Mouse (Mus musculus) forebrain, embryonic 14.5 days (tissue): ENCODE measurements at regions not wholly inside any gene's neighbourhood (a gene's known extent, or its start where the extent isn't known, plus 50 kb on each side); places are given as distances from the start of the nearest gene placed in this dataset.

ENCODE experiments used
- ATAC-seq: fragments of 200-750 bp; cut with Nextera tagmentation; 2 replicates; pipeline ENCODE4 v1.8.0; 2017; ENCODE audit warnings: mild to moderate bottlenecking, moderate library complexity
- DNase-seq: peaks from one replicate; pipeline ENCODE4 v3.0.0-alpha.2; 2015; ENCODE audit warnings: low spot score
- H3K27ac ChIP-seq: fragments of 300-500 bp; sonication (generic); 2 replicates; pipeline ENCODE4 v1.5.1; 2014; ENCODE audit warnings: low read depth, mild to moderate bottlenecking, control low read depth, low read length, moderate library complexity
- H3K27me3 ChIP-seq: fragments of 300-500 bp; sonication (generic); replicated peaks from 2 replicates; pipeline ENCODE4 v1.6.1; 2014; ENCODE audit warnings: low read length, control low read depth, mixed read lengths; ENCODE audit not compliant: control insufficient read depth, insufficient read depth
- H3K36me3 ChIP-seq: fragments of 300-500 bp; sonication (generic); 2 replicates; pipeline ENCODE4 v1.6.1; 2014; ENCODE audit warnings: low read length, control low read depth; ENCODE audit not compliant: control insufficient read depth, insufficient read depth
- H3K4me1 ChIP-seq: fragments of 300-500 bp; sonication (generic); 2 replicates; pipeline ENCODE4 v1.6.1; 2014; ENCODE audit warnings: antibody characterized with exemption, low read length, control low read depth; ENCODE audit not compliant: control insufficient read depth, insufficient read depth
- H3K4me2 ChIP-seq: fragments of 300-500 bp; sonication (generic); 2 replicates; pipeline ENCODE4 v1.6.1; 2014; ENCODE audit warnings: mild to moderate bottlenecking, control low read depth, low read length
- H3K4me3 ChIP-seq: fragments of 300-500 bp; sonication (generic); 2 replicates; pipeline ENCODE4 v1.5.1; 2014; ENCODE audit warnings: low read depth, low read length, control low read depth
- H3K9ac ChIP-seq: fragments of 300-500 bp; sonication (generic); 2 replicates; pipeline ENCODE4 v1.6.1; 2014; ENCODE audit warnings: mild to moderate bottlenecking, low read length, control low read depth, moderate library complexity
- H3K9me3 ChIP-seq: fragments of 300-500 bp; sonication (generic); replicated peaks from 2 replicates; pipeline ENCODE4 v1.6.1; 2016; ENCODE audit warnings: low read length, control low read depth, mixed read lengths; ENCODE audit not compliant: control insufficient read depth
- WGBS: fragments of 180-500 bp; shearing (Covaris S2); extraction: QIAGEN DNeasy Blood & Tissue Kit; methylation state at CpG from one replicate; pipeline ENCODE4 v1.1.7; 2014; 5-methylcytosine and 5-hydroxymethylcytosine counted together

- no peak overlapping the region for H3K27ac ChIP-seq
- H3K9ac ChIP-seq, result no peak overlapping the region
- DNase-seq, result no peak
- ATAC-seq, result no peak
- H3K27me3 ChIP-seq, result no peaks in the 10 kb centered on the region
- no peaks in the 10 kb centered on the region for H3K36me3 ChIP-seq
- 89% methylated on average over 4 of the region's 4 CpGs for WGBS
- no peak overlapping the region for H3K4me2 ChIP-seq
- H3K4me3 ChIP-seq, result no peak overlapping the region
- H3K4me1 ChIP-seq, result peaks cover 6% of the 10 kb centered on the region
- H3K9me3 ChIP-seq, result no peaks in the 10 kb centered on the region
These were observed 1323.8 kb upstream of the A1bg start for GRCm38 (mm10) chr15:62246561-62247079.

- ATAC-seq, result no peak
- WGBS, result 88% methylated on average over 1 of the region's 1 CpGs
These were observed 1322.4 kb upstream of the A1bg start for GRCm38 (mm10) chr15:62245237-62245636.

GRCm38 (mm10) chr15:62244819-62245218, 1322.0 kb upstream of the A1bg start:
- Histone ChIP-seq H3K4me2 (no peak overlapping the region), H3K27me3 (no peaks in the 10 kb centered on the region), H3K9ac (no peak overlapping the region), H3K36me3 (no peaks in the 10 kb centered on the region), H3K4me1 (peaks cover 6% of the 10 kb centered on the region), H3K27ac (no peak overlapping the region), H3K9me3 (no peaks in the 10 kb centered on the region), H3K4me3 (no peak overlapping the region)
- no peak for ATAC-seq
- DNase-seq, result no peak
- 98% methylated on average over 3 of the region's 3 CpGs for WGBS

More at GRCm38 (mm10) chr15:62245237-62245636, 1322.4 kb upstream of the A1bg start:
- Histone ChIP-seq H3K9me3 (no peaks in the 10 kb centered on the region), H3K4me1 (peaks cover 6% of the 10 kb centered on the region), H3K27ac (no peak overlapping the region), H3K4me2 (no peak overlapping the region), H3K27me3 (no peaks in the 10 kb centered on the region), H3K4me3 (no peak overlapping the region), H3K9ac (no peak overlapping the region), H3K36me3 (no peaks in the 10 kb centered on the region)
- no peak for DNase-seq

GRCm38 (mm10) chr15:62240031-62240430, 1317.2 kb upstream of the A1bg start:
- Histone ChIP-seq H3K27ac (no peak overlapping the region), H3K27me3 (no peaks in the 10 kb centered on the region), H3K9ac (no peak overlapping the region), H3K4me2 (no peak overlapping the region), H3K4me1 (no peaks in the 10 kb centered on the region), H3K36me3 (no peaks in the 10 kb centered on the region), H3K4me3 (no peak overlapping the region), H3K9me3 (no peaks in the 10 kb centered on the region)
- DNase-seq, result no peak
- 94% methylated on average over 3 of the region's 3 CpGs for WGBS
- no peak for ATAC-seq

- Histone ChIP-seq H3K4me2 (no peak overlapping the region), H3K27me3 (no peaks in the 10 kb centered on the region), H3K4me1 (no peaks in the 10 kb centered on the region), H3K9me3 (no peaks in the 10 kb centered on the region), H3K36me3 (no peaks in the 10 kb centered on the region), H3K27ac (no peak overlapping the region), H3K9ac (no peak overlapping the region), H3K4me3 (no peak overlapping the region)
- WGBS, result 86% methylated on average over 5 of the region's 5 CpGs
- no peak for ATAC-seq
- no peak for DNase-seq
These were observed 1315.8 kb upstream of the A1bg start for GRCm38 (mm10) chr15:62238503-62239045.

GRCm38 (mm10) chr15:62236056-62236455, 1313.2 kb upstream of the A1bg start:
- Histone ChIP-seq H3K4me3 (no peak overlapping the region), H3K9ac (no peak overlapping the region), H3K4me2 (no peak overlapping the region), H3K9me3 (no peaks in the 10 kb centered on the region), H3K27ac (no peak overlapping the region), H3K36me3 (no peaks in the 10 kb centered on the region), H3K27me3 (no peaks in the 10 kb centered on the region), H3K4me1 (no peaks in the 10 kb centered on the region)
- ATAC-seq (no peak), DNase-seq (no peak)
- 56% methylated on average over 2 of the region's 2 CpGs for WGBS

- no peak overlapping the region for H3K4me2 ChIP-seq
- 98% methylated on average over 4 of the region's 4 CpGs for WGBS
These were observed 1311.5 kb upstream of the A1bg start for GRCm38 (mm10) chr15:62234182-62234760.

GRCm38 (mm10) chr15:62233154-62233553, 1310.3 kb upstream of the A1bg start:
- ATAC-seq (no peak), DNase-seq (no peak)
- Histone ChIP-seq H3K27me3 (no peaks in the 10 kb centered on the region), H3K4me1 (no peaks in the 10 kb centered on the region), H3K4me3 (no peak overlapping the region), H3K27ac (no peak overlapping the region), H3K4me2 (no peak overlapping the region), H3K36me3 (no peaks in the 10 kb centered on the region), H3K9ac (no peak overlapping the region), H3K9me3 (no peaks in the 10 kb centered on the region)
- WGBS, result 81% methylated on average over 8 of the region's 8 CpGs

More at GRCm38 (mm10) chr15:62234182-62234760, 1311.5 kb upstream of the A1bg start:
- ATAC-seq (no peak), DNase-seq (no peak)
- no peak overlapping the region for H3K27ac ChIP-seq
- H3K27me3 ChIP-seq, result no peaks in the 10 kb centered on the region
- no peak overlapping the region for H3K4me3 ChIP-seq
- no peaks in the 10 kb centered on the region for H3K4me1 ChIP-seq
- H3K9ac ChIP-seq, result no peak overlapping the region
- H3K9me3 ChIP-seq, result no peaks in the 10 kb centered on the region
- H3K36me3 ChIP-seq, result no peaks in the 10 kb centered on the region

GRCm38 (mm10) chr15:62231709-62232108, 1308.9 kb upstream of the A1bg start:
- 94% methylated on average over 2 of the region's 2 CpGs for WGBS
- no peak overlapping the region for H3K9ac ChIP-seq
- H3K4me2 ChIP-seq, result no peak overlapping the region
- DNase-seq (no peak), ATAC-seq (no peak)
- no peaks in the 10 kb centered on the region for H3K4me1 ChIP-seq
- no peak overlapping the region for H3K4me3 ChIP-seq
- no peaks in the 10 kb centered on the region for H3K36me3 ChIP-seq
- H3K9me3 ChIP-seq, result no peaks in the 10 kb centered on the region
- no peaks in the 10 kb centered on the region for H3K27me3 ChIP-seq
- H3K27ac ChIP-seq, result no peak overlapping the region
